Mouse (Mus musculus) olfactory bulb, adult 2 months (tissue): ENCODE measurements around the gene Cecr2.

ENCODE experiments used
- CTCF ChIP-seq: fragments of 200-500 bp; IDR thresholded peaks from 2 replicates; pipeline ENCODE4 v1.5.1; 2012; ENCODE audit warnings: low read depth, mild to moderate bottlenecking, low read length, moderate library complexity; ENCODE audit not compliant: insufficient read depth
- POLR2A ChIP-seq: fragments of 200-500 bp; IDR thresholded peaks from 2 replicates; pipeline ENCODE4 v1.6.1; 2012; ENCODE audit warnings: mild to moderate bottlenecking, low read depth, low read length, moderate library complexity; ENCODE audit not compliant: insufficient read depth

DNA sequence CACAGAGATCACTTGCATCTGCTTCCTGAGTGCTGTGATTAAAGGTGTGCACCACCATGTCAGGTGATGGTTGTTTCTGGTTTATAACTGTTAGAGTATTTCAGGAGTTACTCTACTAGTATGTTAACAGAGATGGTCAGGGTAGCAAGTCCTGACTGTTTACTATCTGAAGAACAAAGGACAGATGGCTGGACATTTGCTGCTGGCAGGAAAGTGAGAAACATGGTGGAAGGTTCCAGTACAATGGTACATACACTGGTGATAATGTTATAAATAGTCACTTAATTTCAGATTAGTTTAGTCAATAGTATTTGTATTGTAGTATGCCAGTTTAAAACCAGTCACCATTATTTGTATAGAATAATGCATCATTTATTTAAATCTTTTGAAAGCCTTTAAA, 38.2 kb downstream of the Cecr2 start:
- no peak for TF ChIP-seq CTCF
- TF ChIP-seq POLR2A: no peak
